Mouse (Mus musculus) right cerebral cortex, postnatal 14 days (tissue): ENCODE measurements around the gene Ide.
A peak's percentile ranks its signal among the peaks of the same experiment; 100 is the strongest.

ENCODE experiments used
- DNase-seq: peaks from one replicate; pipeline ENCODE4 v3.0.0; 2022

Gene Ide

DNA sequence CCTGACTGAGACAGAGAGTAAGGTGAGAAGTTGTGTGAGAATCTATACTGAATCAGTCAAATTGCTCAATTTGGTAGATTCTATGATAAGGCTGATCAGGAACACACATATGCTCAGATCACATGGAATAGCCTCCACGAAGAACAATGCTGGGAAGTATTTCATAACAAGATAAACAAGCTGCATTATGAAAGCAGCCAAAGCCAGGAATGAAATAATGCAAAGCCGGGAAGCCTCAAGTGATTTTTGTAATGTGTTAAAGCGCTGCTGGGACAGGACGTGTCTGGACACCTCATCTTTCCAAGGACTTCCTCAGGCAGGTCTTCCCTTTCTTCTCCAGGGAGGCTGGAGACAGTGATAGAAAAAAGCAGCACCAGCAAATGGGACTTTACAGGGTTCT is 4.9 kb downstream of the Ide start:
- no peak for DNase-seq

DNA sequence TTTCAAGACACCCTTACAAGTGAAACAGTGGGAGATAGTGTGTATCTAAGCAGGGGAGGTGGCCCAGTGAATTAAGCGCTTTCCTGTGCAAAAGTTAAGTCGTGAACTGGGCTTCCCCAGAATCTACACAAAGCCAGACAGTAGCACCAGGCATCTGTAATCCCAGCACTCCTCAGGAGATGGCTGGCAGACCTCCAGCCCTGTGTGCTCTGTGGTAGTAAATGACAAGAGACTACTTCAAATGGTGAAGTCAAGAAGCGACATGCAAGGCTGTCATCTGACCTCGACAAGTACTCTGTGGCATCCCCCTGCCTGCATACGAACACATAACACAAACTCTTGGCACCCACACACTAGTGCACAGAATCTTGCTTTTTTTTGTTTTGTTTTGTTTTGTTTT is 10.4 kb downstream of the Ide start:
- no peak for DNase-seq

DNA sequence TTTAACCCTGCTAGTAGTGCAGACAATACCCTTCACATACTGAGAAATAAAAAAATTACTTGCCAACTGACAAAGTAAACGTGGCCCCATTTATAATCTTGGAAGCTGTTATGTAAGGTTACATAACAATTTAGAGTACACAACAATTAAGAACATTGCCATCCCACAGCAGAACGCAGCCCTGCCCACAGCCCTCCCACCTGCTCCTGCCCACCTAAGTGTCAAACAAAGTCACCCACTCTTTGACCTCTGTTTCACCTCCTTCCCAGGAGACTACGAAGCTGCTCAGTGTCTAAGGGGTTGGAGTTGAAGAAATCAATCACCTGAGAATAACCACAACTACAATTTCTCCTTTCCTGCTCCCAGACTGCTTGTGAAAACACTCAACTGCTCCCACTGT is 14.1 kb downstream of the Ide start:
- no peak for DNase-seq

DNA sequence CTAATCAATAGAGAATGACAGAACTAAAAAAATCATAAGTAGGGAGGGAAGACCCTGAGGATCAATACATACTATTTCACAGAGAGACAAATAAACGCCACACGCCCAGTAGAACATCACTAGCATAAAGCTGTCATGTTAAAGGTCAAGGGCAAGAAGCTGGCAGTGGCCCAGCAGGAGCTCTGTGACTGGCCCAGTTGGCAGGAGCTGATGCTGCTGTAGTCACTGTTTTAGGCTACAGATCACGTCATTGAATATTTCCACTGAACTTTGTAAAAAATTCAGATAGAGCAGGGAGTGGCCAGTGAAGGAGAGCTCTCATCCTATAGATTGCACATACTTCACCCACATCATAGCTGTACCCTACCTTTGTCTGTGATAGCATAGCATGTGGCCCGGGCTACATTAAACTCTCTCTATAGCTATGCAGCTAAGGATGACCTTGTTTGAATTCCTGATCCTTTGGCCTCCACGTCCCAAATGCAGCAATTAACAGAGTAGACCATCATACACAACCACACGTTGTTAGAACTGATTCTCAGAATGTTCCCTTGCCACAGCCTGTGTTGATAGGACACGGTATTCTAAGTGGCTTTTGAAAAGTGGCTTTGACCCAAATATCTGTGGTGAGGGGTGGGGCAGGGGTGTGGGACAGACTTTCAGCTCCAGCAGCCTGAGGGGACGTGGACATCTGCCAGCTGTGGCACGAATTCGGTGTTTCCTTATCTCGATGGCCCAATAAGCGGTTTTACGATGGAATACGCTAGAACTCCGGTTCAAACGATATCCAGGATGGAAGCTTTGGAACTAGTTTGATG is 16.6 kb downstream of the Ide start:
- DNase-seq, result no peak

DNA sequence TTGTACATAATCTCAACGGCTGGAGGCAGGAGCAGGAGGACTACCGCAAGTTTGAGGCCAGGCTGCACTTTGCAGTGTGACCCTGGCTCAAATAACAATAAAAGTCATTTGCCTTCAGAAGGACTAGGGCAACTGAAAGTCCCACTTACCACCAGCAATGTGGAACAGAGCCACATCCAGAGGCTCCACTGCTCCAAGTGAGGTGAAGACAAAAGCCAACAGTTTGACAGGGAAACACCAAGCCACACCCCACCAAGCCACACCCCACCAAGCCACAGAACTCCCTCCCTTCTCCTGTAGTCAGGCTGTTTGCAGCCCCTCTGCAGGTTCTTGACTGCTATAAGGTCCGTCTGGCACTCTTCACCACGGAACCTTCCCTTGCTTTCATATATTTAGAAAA is 20.3 kb downstream of the Ide start:
- DNase-seq, result no peak

DNA sequence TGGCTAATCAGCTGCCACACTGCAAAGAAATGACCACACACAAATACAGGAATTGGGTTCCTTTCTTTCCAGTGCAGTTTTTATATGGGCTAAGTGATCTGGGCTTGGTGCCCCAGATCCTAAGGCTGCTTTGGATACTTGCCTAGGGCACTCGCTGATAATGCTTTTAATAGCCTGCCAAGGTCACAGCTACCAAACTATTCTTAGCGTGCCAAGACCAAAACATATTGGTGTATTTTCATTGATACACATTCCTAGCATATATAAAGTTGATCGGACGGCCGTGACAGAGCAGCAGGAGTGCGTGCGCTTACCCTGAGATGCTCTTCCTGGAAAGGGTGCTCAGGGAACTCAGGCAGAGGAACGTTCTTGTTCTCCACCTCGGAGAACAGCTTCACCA is 22.6 kb downstream of the Ide start:
- DNase-seq, result no peak

- no peak for DNase-seq
These were observed 26.2 kb downstream of the Ide start for GRCm38 (mm10) chr19:37311426-37311825.

GRCm38 (mm10) chr19:37310133-37310532 is 27.5 kb downstream of the Ide start:
- no peak for DNase-seq

GRCm38 (mm10) chr19:37308941-37309340 is 28.7 kb downstream of the Ide start:
- no peak for DNase-seq

- no peak for DNase-seq
These were observed 29.7 kb downstream of the Ide start for GRCm38 (mm10) chr19:37307826-37308545.

DNA sequence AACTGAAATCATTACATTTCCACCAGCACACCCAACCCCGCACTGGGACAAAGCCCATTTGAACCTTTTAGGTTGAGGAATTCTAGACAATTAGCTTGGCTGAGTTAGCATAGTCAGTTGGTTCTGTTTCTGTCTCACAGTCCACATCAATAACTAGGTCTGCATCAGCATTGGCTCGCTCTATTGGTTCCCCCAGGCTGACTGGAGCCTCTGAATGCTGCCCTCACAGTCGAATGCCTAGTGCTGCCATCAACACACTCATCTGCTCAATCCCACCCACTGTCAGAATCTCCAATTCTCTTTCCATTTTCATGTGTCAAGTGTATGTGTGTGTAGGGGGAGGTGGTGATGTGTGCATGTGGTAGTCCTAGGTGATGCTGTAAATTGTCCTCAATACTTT is 31.5 kb downstream of the Ide start:
- DNase-seq, result no peak

DNA sequence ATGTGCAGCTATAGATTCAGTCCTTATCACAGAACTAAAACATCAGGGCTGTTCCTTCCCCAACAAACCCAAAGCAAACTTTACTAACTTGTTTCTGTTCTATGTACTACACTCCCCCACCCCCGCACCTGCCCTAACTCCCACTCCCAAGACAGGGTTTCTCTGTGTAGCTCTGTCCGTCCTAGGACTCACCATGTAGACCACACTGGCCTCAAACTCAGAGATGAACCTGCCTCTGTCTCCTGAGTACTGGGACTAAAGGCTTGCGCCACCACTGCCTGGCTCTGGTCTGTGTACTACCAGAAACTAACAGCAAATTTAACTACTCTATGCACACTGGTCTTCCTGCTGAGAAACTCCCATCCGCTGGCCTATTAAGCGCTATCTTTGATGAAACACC is 32.8 kb downstream of the Ide start:
- DNase-seq, result no peak

- DNase-seq, result no peak
These were observed 33.6 kb downstream of the Ide start for GRCm38 (mm10) chr19:37304006-37304405.

DNA sequence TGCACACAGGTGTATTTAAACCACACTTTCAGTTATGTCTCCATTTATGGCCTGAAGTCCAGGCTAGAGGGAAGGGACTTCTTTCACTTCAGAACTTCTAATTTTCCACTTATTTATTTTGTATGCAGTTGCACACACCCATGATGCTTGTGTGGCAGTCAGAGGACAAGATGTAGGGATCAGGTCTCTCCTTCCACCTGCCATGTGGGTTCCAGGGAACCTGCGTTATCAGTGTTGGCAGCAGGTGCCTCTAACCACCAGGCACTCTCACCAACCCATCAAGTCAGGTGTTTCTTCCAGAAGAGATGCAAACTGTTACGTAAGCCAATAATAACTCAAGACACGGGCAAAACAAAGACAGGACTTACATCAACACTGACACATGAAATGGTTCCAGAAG is 35.9 kb downstream of the Ide start:
- no peak for DNase-seq

GRCm38 (mm10) chr19:37291676-37292075 is 46.0 kb downstream of the Ide start:
- no peak for DNase-seq

DNA sequence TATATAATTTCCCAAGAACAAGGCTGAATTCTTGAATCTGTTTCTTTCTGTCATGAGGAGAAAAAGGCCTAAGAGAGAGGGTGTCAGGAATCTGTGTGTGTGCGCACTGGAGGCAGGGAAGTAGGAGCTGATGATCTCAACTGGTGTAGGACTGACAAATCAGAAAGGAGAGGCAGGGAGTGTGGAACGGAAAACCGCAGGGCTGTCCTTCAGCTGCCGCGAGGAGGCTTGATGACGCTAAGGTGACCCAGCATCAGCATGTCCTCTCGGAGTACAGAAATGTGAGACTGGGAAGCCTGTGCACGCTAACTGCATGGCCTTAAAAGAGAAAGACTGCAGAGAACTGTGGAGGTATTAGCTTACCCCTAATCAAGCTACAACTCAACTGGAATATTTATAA is 46.7 kb downstream of the Ide start:
- DNase-seq, result no peak

DNA sequence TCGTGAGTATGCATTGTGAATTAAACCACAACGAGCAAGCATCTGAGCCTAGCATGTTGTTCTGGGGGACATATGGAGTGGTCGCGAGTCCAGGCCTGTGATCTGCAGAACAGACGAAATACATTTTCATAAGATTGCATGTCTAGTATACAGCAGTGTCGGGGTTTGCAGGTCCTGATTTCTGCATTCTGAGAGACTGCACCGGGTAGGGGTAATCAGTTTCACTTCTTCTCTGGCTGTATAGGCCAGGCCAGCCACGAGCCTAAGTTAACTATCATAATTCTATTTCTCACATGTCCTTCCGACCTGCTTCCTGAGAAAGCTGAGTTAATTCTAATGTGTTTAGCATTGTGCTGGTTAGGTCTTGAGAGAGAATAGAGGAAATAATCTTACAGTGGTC is 52.9 kb downstream of the Ide start:
- no peak for DNase-seq

DNA sequence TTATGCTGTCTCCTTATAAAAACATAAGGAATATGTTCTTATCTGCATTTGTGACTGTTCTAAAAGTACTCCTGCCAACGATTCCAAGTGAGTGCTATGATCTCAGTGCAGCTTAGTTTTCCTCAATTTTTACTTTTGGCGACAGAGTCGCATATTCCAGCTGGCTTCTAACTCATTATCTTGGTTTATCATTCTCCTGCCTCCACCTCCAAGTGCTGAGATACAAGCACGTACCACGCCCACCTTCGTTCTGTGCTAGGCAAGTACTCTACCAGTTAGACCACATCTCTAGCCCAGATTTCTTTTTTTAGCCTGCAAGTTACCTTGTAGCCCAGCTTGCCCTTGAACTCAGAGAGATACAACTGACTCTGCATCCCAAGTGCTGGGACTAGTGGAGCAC is 54.5 kb downstream of the Ide start:
- peak; percentile 43 for DNase-seq

- DNase-seq, result no peak
These were observed 55.9 kb downstream of the Ide start for GRCm38 (mm10) chr19:37281710-37282109.

- DNase-seq, result no peak
These were observed 58.5 kb downstream of the Ide start for GRCm38 (mm10) chr19:37279194-37279593.

- DNase-seq, result no peak
These were observed 62.1 kb downstream of the Ide start for GRCm38 (mm10) chr19:37275555-37275954.

- DNase-seq, result no peak
These were observed 68.5 kb downstream of the Ide start for GRCm38 (mm10) chr19:37269106-37269505.

GRCm38 (mm10) chr19:37265333-37266103 is 72.1 kb downstream of the Ide start:
- peak; percentile 99 for DNase-seq
